Mouse (Mus musculus) stomach, postnatal 0 days (tissue): ENCODE measurements around the gene Slc12a6.

Source experiments
- CTCF ChIP-seq: IDR thresholded peaks from 2 replicates; pipeline ENCODE4 v1.5.1; 2016; ENCODE audit warnings: antibody characterized with exemption, low read depth, mild to moderate bottlenecking, moderate library complexity
- EP300 ChIP-seq: optimal IDR thresholded peaks from 2 replicates; pipeline ENCODE3; 2016; ENCODE audit warnings: antibody characterized with exemption

DNA sequence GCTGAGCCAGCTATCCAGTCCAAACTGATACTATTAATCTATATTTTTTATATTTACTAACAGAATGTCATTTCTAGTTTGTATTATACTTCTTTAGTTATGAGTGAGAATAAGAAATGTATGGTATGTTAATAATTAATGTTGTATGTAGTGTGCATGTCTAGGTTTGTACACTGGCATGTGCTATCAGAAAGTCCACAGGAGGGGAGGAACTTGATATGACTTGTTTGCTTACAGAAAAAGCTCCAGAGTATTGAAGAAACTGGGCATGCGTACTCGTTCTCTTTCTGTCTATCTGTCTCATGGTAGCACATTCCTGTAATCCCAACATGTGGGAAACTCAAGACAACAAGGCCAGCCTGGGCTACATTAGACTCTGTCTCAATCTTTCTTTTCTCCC is 52.6 kb downstream of the Slc12a6 start:
- TF ChIP-seq CTCF (no peak), EP300 (no peak)
